Mouse (Mus musculus): Measurements from ENCODE around the gene Enpp1. TPM values are rescaled to one million over a fixed set of nuclear protein-coding genes. Genes with fewer than 3 reads are reported as not detected.

The Enpp1 gene
- total and polyA plus RNA-seq, 2 experiments from 2014 or later, result 3.0 to 3.5 TPM

GRCm38 (mm10) chr10:24636986-24637385 lies 75.0 kb downstream of the Enpp1 start:
- Histone ChIP-seq H3K4me3 (ENCODE audit: low read depth, low read length) (no peak overlapping the region), H3K9me3 (ENCODE audit: low read length) (no peaks in the 10 kb centered on the region), H3K36me3 (ENCODE audit: insufficient read depth, low read length) (no peaks in the 10 kb centered on the region), H3K27ac (ENCODE audit: low read depth, low read length) (no peak overlapping the region), H3K27me3 (ENCODE audit: insufficient read depth, low read length) (no peaks in the 10 kb centered on the region), H3K9ac (replicated peaks; ENCODE audit: low read length, poor library complexity, severe bottlenecking) (no peak overlapping the region), H3K4me2 (ENCODE audit: low read depth, low read length, poor library complexity, severe bottlenecking) (no peak overlapping the region), H3K4me1 (ENCODE audit: insufficient read depth, low read length) (no peaks in the 10 kb centered on the region)
- no peak for TF ChIP-seq CTCF (IDR thresholded peaks at IDR 0.05)
- ATAC-seq (ENCODE audit: low FRiP score) (no peak), DNase-seq (ENCODE audit: low spot score) (no peak)
- 87% methylated on average over 2 of the region's 2 CpGs for WGBS

- Histone ChIP-seq H3K9me3 (ENCODE audit: low read length) (no peaks in the 10 kb centered on the region), H3K36me3 (ENCODE audit: insufficient read depth, low read length) (no peaks in the 10 kb centered on the region), H3K4me2 (ENCODE audit: low read depth, low read length, poor library complexity, severe bottlenecking) (no peak overlapping the region), H3K4me3 (ENCODE audit: low read depth, low read length) (no peak overlapping the region), H3K9ac (replicated peaks; ENCODE audit: low read length, poor library complexity, severe bottlenecking) (no peak overlapping the region), H3K27me3 (ENCODE audit: insufficient read depth, low read length) (no peaks in the 10 kb centered on the region), H3K4me1 (ENCODE audit: insufficient read depth, low read length) (no peaks in the 10 kb centered on the region), H3K27ac (ENCODE audit: low read depth, low read length) (no peak overlapping the region)
- WGBS, result 95% methylated on average over 10 of the region's 10 CpGs
- ATAC-seq (ENCODE audit: low FRiP score), result no peak
- TF ChIP-seq CTCF (IDR thresholded peaks at IDR 0.05), result no peak
- no peak for DNase-seq (ENCODE audit: low spot score)
Measured at GRCm38 (mm10) chr10:24635884-24636283, 76.1 kb downstream of the Enpp1 start.

DNA sequence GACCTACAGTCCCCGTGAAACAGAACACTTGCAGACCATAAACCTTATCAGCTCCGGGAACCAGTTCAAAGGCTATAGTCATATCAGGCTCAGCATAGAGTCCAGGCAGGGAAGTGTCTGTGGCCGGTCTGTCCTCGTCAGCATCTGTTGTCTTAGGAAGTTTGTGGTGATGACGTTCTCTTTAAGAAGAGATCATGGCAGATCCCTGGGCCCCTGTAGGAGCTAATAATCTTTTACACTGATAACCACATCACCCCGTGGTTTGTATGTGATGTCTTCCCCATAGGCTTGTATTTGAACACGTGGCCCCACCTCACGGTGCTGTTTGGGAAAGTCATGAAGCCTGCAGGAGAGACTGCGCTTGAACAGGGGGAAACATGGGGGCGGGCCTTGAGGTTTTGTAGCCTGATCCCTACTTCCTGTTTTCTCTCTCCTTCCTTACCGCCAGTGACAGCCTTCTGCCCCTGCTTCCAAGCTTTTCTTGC lies 76.6 kb downstream of the Enpp1 start:
- WGBS, result 89% methylated on average over 11 of the region's 11 CpGs

DNA sequence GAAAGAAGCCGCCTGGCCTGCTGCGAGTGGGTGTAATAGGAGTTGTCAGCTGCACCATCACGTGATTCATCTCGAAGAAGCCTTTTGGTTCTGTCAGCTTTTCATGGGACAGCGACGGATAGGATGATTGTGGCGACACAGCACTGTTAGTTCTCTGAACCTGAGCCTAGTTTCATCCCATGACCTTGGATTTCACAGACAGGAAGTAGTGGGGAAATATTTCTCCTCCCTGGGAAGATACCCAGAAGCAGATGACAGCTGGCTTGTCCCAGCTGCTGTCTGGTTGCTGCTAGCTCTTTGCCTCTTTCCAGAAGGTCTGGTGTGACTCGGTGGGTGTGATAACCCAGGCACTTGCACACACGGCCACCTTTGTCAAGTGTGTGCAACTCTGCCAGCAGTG lies 77.7 kb downstream of the Enpp1 start:
- 77% methylated on average over 9 of the region's 9 CpGs for WGBS
- Histone ChIP-seq H3K9me3 (ENCODE audit: low read length) (no peaks in the 10 kb centered on the region), H3K27ac (ENCODE audit: low read depth, low read length) (no peak overlapping the region), H3K27me3 (ENCODE audit: insufficient read depth, low read length) (no peaks in the 10 kb centered on the region), H3K4me2 (ENCODE audit: low read depth, low read length, poor library complexity, severe bottlenecking) (no peak overlapping the region), H3K36me3 (ENCODE audit: insufficient read depth, low read length) (no peaks in the 10 kb centered on the region), H3K9ac (replicated peaks; ENCODE audit: low read length, poor library complexity, severe bottlenecking) (no peak overlapping the region), H3K4me1 (ENCODE audit: insufficient read depth, low read length) (no peaks in the 10 kb centered on the region), H3K4me3 (ENCODE audit: low read depth, low read length) (no peak overlapping the region)
- DNase-seq (ENCODE audit: low spot score) (no peak), ATAC-seq (ENCODE audit: low FRiP score) (no peak)
- TF ChIP-seq CTCF (IDR thresholded peaks at IDR 0.05), result no peak

More for the DNA sequence above, 76.6 kb downstream of the Enpp1 start:
- H3K9me3 ChIP-seq (ENCODE audit: low read length), result no peaks in the 10 kb centered on the region
- H3K27ac ChIP-seq (ENCODE audit: low read depth, low read length), result no peak overlapping the region
- H3K9ac ChIP-seq (replicated peaks; ENCODE audit: low read length, poor library complexity, severe bottlenecking), result no peak overlapping the region
- no peaks in the 10 kb centered on the region for H3K36me3 ChIP-seq (ENCODE audit: insufficient read depth, low read length)
- H3K4me1 ChIP-seq (ENCODE audit: insufficient read depth, low read length), result no peaks in the 10 kb centered on the region
- TF ChIP-seq CTCF (IDR thresholded peaks at IDR 0.05), result no peak
- H3K27me3 ChIP-seq (ENCODE audit: insufficient read depth, low read length), result no peaks in the 10 kb centered on the region
- DNase-seq (ENCODE audit: low spot score) (no peak), ATAC-seq (ENCODE audit: low FRiP score) (no peak)
- H3K4me2 ChIP-seq (ENCODE audit: low read depth, low read length, poor library complexity, severe bottlenecking), result no peak overlapping the region
- no peak overlapping the region for H3K4me3 ChIP-seq (ENCODE audit: low read depth, low read length)

GRCm38 (mm10) chr10:24631122-24631521 lies 80.8 kb downstream of the Enpp1 start:
- H3K27ac ChIP-seq (ENCODE audit: low read depth, low read length), result no peak overlapping the region
- H3K9me3 ChIP-seq (ENCODE audit: low read length), result no peaks in the 10 kb centered on the region
- H3K4me2 ChIP-seq (ENCODE audit: low read depth, low read length, poor library complexity, severe bottlenecking), result no peak overlapping the region
- DNase-seq (ENCODE audit: low spot score), result no peak
- no peaks in the 10 kb centered on the region for H3K27me3 ChIP-seq (ENCODE audit: insufficient read depth, low read length)
- no peak overlapping the region for H3K9ac ChIP-seq (replicated peaks; ENCODE audit: low read length, poor library complexity, severe bottlenecking)
- H3K36me3 ChIP-seq (ENCODE audit: insufficient read depth, low read length), result no peaks in the 10 kb centered on the region
- no peak; the same call in 1 of the 2 replicates for ATAC-seq (ENCODE audit: low FRiP score)
- TF ChIP-seq CTCF (IDR thresholded peaks at IDR 0.05), result no peak
- 93% methylated on average over 5 of the region's 5 CpGs for WGBS
- H3K4me1 ChIP-seq (ENCODE audit: insufficient read depth, low read length), result no peaks in the 10 kb centered on the region
- H3K4me3 ChIP-seq (ENCODE audit: low read depth, low read length), result no peak overlapping the region

DNA sequence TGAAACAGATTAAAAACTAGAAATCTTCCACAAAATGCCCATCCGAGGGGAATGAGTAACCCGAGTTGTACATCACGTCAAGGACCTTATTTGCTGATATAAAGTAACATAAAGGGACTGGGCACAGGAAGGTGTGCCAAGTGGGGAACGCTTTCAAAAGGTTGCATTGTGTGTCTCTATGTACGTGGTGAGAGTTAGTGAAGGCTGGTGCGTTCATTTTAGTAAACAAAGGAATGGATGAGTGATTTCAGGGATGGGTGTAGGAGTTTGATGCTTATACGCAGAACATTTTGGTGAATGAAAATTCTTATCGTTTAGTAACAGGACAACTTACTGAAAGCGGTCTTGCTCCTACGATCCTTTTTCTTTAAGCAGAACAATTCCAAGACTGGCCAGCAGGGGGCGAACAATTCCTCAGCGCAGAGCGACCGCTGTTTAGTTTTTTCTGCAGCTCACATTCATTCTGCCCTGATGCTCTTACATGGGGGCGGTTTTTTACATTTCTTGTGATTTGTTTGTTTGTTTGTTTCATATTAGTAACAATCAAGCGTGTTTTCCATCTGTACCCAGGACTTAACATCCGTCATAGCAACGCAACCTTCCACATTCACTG lies 81.4 kb downstream of the Enpp1 start:
- Histone ChIP-seq H3K4me3 (ENCODE audit: low read depth, low read length) (peak overlapping the region; percentile 2; the same call in 1 of the 2 replicates), H3K9ac (replicated peaks; ENCODE audit: low read length, poor library complexity, severe bottlenecking) (no peak overlapping the region), H3K4me1 (ENCODE audit: insufficient read depth, low read length) (no peaks in the 10 kb centered on the region), H3K9me3 (ENCODE audit: low read length) (no peaks in the 10 kb centered on the region), H3K4me2 (ENCODE audit: low read depth, low read length, poor library complexity, severe bottlenecking) (peak overlapping the region; percentile 16; the same call in 1 of the 2 replicates), H3K36me3 (ENCODE audit: insufficient read depth, low read length) (no peaks in the 10 kb centered on the region), H3K27me3 (ENCODE audit: insufficient read depth, low read length) (no peaks in the 10 kb centered on the region), H3K27ac (ENCODE audit: low read depth, low read length) (no peak overlapping the region)
- peak; percentile 97 for TF ChIP-seq CTCF (IDR thresholded peaks at IDR 0.05)
- peak; percentile 47 for ATAC-seq (ENCODE audit: low FRiP score)
- WGBS, result 22% methylated on average over 18 of the region's 18 CpGs
- DNase-seq (ENCODE audit: low spot score), result peak; percentile 82

Measured in midbrain, postnatal 0 days (tissue).